Mouse (Mus musculus) midbrain, postnatal 0 days (tissue): ENCODE data around the gene Ssh2. TPM values are rescaled to one million over a fixed set of nuclear protein-coding genes. Genes with fewer than 3 reads are reported as not detected.

Experiments
- ATAC-seq: fragments of 200-750 bp; cut with Nextera tagmentation; 2 replicates; pipeline ENCODE4 v1.8.0; 2017; ENCODE audit warnings: moderate number of reproducible peaks, mild to moderate bottlenecking, moderate TSS enrichment, moderate library complexity; ENCODE audit not compliant: low FRiP score
- DNase-seq: peaks from one replicate; pipeline ENCODE4 v3.0.0-alpha.2; 2015; ENCODE audit warnings: low spot score
- H3K27ac ChIP-seq: fragments of 300-500 bp; sonication (generic); 2 replicates; pipeline ENCODE4 v1.5.1; 2014; ENCODE audit warnings: low read depth, mild to moderate bottlenecking, low read length, mixed read lengths
- H3K27me3 ChIP-seq: fragments of 300-500 bp; sonication (generic); 2 replicates; pipeline ENCODE4 v1.6.1; 2014; ENCODE audit warnings: low read length, control low read depth, mixed read lengths; ENCODE audit not compliant: insufficient read depth
- H3K36me3 ChIP-seq: fragments of 300-500 bp; sonication (generic); 2 replicates; pipeline ENCODE4 v1.6.1; 2014; ENCODE audit warnings: low read length, control low read depth, mixed read lengths; ENCODE audit not compliant: insufficient read depth
- H3K4me1 ChIP-seq: fragments of 300-500 bp; sonication (generic); 2 replicates; pipeline ENCODE4 v1.6.1; 2014; ENCODE audit warnings: mild to moderate bottlenecking, control low read depth, antibody characterized with exemption, low read length, mixed read lengths; ENCODE audit not compliant: insufficient read depth
- H3K4me2 ChIP-seq: fragments of 300-500 bp; sonication (generic); 2 replicates; pipeline ENCODE4 v1.6.1; 2014; ENCODE audit warnings: low read depth, mild to moderate bottlenecking, low read length, mixed read lengths; ENCODE audit not compliant: poor library complexity, severe bottlenecking
- H3K4me3 ChIP-seq: fragments of 300-500 bp; sonication (generic); 2 replicates; pipeline ENCODE4 v1.5.1; 2014; ENCODE audit warnings: low read depth, mild to moderate bottlenecking, low read length, moderate library complexity
- H3K9ac ChIP-seq: fragments of 300-500 bp; sonication (generic); replicated peaks from 2 replicates; pipeline ENCODE4 v1.6.1; 2014; ENCODE audit warnings: mild to moderate bottlenecking, low read length, moderate library complexity, mixed read lengths; ENCODE audit not compliant: poor library complexity, severe bottlenecking
- H3K9me3 ChIP-seq: fragments of 300-500 bp; sonication (generic); 2 replicates; pipeline ENCODE4 v1.6.1; 2016; ENCODE audit warnings: low read length, control low read depth
- CTCF ChIP-seq: IDR thresholded peaks from 2 replicates; pipeline ENCODE4 v1.5.1; 2016; ENCODE audit warnings: antibody characterized with exemption, mild to moderate bottlenecking
- WGBS: fragments of 180-500 bp; shearing (Covaris S2); extraction: QIAGEN DNeasy Blood & Tissue Kit; methylation state at CpG from one replicate; pipeline ENCODE4 v1.1.7; 2014; 5-methylcytosine and 5-hydroxymethylcytosine counted together
- polyA plus RNA-seq: library from polyadenylated mRNA; unstranded; fragments of >200 nt; fragmentation: Nextera tagmentation; extraction: Ambion mirVana; gene quantifications from 2 replicates; pipeline ENCODE4 v1.2.1, GENCODE M21; 2015
- total RNA-seq: library from RNA; depleted of rRNA; stranded (reverse); fragments of >200 nt; gene quantifications from 2 replicates; pipeline ENCODE4 v1.2.3, GENCODE M21; 2014

Gene Ssh2
- total and polyA plus RNA-seq, 2 experiments from 2014 or later, result 14.5 to 43.2 TPM

DNA sequence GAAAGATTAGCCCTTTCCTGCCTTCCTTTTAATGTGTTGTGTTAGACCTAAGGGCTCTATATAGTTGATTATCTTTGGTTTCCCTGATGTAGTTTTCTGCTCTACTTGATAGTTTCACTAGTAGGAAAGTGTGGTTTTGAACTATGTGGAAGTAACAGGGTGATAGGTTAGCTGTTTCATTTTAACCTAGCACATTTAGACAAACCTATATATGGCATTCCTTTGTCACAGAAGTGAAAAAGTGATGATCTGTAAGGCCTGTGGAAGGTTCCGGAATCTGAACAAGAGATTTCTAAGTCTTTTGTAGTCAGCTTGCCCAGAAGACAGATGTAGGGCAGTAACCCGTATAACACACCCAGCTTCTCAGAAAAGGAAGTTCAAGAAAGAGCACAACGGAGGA lies 155.0 kb downstream of the Ssh2 start:
- no peak for ATAC-seq
- Histone ChIP-seq H3K4me1 (no peaks in the 10 kb centered on the region), H3K27ac (no peak overlapping the region), H3K9ac (no peak overlapping the region), H3K4me3 (no peak overlapping the region), H3K4me2 (no peak overlapping the region), H3K27me3 (no peaks in the 10 kb centered on the region), H3K9me3 (no peaks in the 10 kb centered on the region), H3K36me3 (no peaks in the 10 kb centered on the region)
- DNase-seq, result no peak
- TF ChIP-seq CTCF, result no peak
- 92% methylated on average over 3 of the region's 3 CpGs for WGBS

- no peak for TF ChIP-seq CTCF
- Histone ChIP-seq H3K4me3 (no peak overlapping the region), H3K27ac (no peak overlapping the region), H3K4me2 (no peak overlapping the region), H3K9ac (no peak overlapping the region), H3K36me3 (no peaks in the 10 kb centered on the region), H3K27me3 (no peaks in the 10 kb centered on the region), H3K4me1 (no peaks in the 10 kb centered on the region), H3K9me3 (no peaks in the 10 kb centered on the region)
- ATAC-seq (no peak), DNase-seq (no peak)
These were observed 155.6 kb downstream of the Ssh2 start for GRCm38 (mm10) chr11:77371696-77372095.

DNA sequence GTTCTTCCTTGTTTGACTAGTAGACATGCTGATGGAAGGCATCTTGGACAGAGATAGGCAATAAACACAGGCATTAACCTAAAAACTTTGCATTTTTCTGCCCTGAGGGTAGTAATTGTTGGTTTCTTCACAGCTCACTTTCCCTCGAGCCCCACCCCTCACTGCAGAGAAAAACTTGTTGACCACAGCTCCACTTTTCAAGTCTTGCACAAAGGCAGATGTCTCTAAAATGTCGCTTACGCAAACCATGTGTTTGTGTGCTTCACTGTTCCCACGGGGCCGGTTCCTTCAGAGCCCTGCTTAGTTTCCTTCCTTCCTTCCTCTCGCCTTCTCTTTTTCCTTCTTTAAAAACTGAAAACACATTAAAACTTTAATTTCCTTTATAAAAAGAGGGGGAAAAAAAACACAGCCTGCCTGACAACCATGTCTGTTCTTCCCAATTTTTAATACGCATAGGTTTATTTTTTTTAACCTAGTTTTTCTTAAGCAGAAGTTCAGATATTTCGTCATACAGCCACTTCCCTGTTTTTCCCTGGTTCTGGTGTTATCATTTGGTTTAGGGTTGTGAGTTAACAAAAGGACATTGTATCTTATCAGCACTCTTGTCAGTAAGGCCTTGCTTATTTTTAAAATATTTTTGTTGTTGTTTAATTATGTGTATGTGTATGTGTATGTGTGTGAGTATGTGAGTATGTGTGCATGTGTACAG lies 156.3 kb downstream of the Ssh2 start:
- H3K4me3 ChIP-seq, result no peak overlapping the region
- no peak overlapping the region for H3K4me2 ChIP-seq
- WGBS, result 87% methylated on average over 8 of the region's 8 CpGs
- no peaks in the 10 kb centered on the region for H3K9me3 ChIP-seq
- H3K4me1 ChIP-seq, result no peaks in the 10 kb centered on the region
- H3K36me3 ChIP-seq, result no peaks in the 10 kb centered on the region
- peak; percentile 4 for DNase-seq
- H3K27ac ChIP-seq, result no peak overlapping the region
- H3K27me3 ChIP-seq, result no peaks in the 10 kb centered on the region
- no peak overlapping the region for H3K9ac ChIP-seq
- ATAC-seq, result no peak
- TF ChIP-seq CTCF, result no peak

- Histone ChIP-seq H3K27me3 (no peaks in the 10 kb centered on the region), H3K9ac (no peak overlapping the region), H3K27ac (no peak overlapping the region), H3K9me3 (no peaks in the 10 kb centered on the region), H3K4me3 (no peak overlapping the region), H3K4me1 (no peaks in the 10 kb centered on the region), H3K36me3 (no peaks in the 10 kb centered on the region), H3K4me2 (no peak overlapping the region)
- DNase-seq (no peak), ATAC-seq (no peak)
- no peak for TF ChIP-seq CTCF
- 96% methylated on average over 2 of the region's 2 CpGs for WGBS
These were observed 162.5 kb downstream of the Ssh2 start for GRCm38 (mm10) chr11:77378622-77379021.

DNA sequence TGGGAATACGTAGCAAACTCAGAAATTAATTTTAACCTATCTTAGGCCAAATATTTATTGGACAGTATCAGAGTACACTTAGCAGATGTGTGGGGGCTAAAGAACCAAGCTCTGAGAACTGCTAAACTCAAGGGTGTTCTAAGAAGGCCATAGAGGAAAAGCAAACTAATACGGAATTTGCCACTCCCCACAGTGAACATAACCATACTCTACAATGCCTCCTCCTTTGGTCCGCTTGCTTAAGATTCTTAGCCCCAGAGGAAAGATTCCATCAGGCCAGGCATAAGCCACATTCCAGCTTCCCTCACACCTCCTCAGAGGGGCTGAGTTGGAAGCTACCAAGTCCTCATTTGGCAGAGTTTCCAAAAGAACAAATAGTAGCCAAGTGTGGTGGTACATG lies 165.1 kb downstream of the Ssh2 start:
- Histone ChIP-seq H3K27ac (no peak overlapping the region), H3K9me3 (no peaks in the 10 kb centered on the region), H3K4me3 (no peak overlapping the region), H3K4me1 (no peaks in the 10 kb centered on the region), H3K27me3 (no peaks in the 10 kb centered on the region), H3K4me2 (no peak overlapping the region), H3K36me3 (no peaks in the 10 kb centered on the region), H3K9ac (no peak overlapping the region)
- no peak for DNase-seq
- ATAC-seq, result no peak
- TF ChIP-seq CTCF, result no peak
- 92% methylated on average over 3 of the region's 3 CpGs for WGBS

GRCm38 (mm10) chr11:77384151-77384550 lies 168.1 kb downstream of the Ssh2 start:
- Histone ChIP-seq H3K9ac (no peak overlapping the region), H3K36me3 (no peaks in the 10 kb centered on the region), H3K4me1 (no peaks in the 10 kb centered on the region), H3K27me3 (no peaks in the 10 kb centered on the region), H3K4me2 (no peak overlapping the region), H3K9me3 (no peaks in the 10 kb centered on the region), H3K27ac (no peak overlapping the region), H3K4me3 (no peak overlapping the region)
- TF ChIP-seq CTCF, result no peak
- no peak for ATAC-seq
- WGBS, result 93% methylated on average over 3 of the region's 3 CpGs
- DNase-seq, result no peak
